Mouse (Mus musculus) T-helper 2 cell (primary cell): ENCODE results near the gene Slc37a1.

Source experiments
- in situ Hi-C: fragments of 300-600 bp; cut with MboI, MseI; formaldehyde crosslinking; loops from one replicate; pipeline ENCODE4 v1.15.1; 2025; ENCODE audit warnings: high pct_unique_total_duplicates

The Slc37a1 gene

DNA sequence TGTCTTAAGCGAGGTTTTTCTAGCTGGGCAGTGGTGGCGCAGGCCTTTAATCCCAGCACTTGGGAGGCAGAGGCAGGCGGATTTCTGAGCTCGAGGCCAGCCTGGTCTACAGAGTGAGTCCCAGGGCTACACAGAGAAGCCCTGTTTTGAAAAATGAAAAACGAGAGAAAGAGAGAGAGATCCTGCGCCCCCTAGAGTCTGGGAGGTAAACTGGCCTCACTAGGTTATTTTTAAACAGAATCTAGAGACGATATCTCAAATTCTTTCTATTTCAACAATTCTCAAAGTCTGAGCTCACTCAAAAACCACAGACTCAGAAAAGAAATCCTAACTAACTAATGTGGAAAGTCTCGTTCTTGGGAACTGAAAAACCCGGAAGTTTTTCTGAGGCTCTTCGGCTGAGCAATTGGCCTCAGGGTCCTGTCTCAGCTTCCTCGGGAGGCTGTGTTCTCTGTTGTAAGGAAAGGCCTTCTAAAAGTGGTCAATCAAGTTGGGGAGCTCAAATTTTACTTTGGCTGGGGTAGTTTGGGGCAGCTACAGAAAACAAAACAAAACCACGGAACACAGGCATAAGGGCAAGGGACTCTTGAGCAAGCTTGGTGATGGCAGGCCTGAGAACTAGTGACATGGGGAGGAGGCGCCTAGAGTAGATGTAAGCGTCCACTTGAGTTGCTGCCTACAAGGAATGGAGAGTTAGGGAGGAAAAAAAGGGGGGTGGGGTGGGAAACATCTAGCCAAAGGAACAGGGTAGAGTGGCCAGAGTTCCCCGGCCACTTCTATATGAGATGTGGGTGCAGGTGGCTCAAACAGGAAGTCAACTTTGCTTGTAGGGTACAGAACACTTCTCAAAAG is 8.0 kb downstream of the Slc37a1 start:
- in situ Hi-C loops: no loop called here

DNA sequence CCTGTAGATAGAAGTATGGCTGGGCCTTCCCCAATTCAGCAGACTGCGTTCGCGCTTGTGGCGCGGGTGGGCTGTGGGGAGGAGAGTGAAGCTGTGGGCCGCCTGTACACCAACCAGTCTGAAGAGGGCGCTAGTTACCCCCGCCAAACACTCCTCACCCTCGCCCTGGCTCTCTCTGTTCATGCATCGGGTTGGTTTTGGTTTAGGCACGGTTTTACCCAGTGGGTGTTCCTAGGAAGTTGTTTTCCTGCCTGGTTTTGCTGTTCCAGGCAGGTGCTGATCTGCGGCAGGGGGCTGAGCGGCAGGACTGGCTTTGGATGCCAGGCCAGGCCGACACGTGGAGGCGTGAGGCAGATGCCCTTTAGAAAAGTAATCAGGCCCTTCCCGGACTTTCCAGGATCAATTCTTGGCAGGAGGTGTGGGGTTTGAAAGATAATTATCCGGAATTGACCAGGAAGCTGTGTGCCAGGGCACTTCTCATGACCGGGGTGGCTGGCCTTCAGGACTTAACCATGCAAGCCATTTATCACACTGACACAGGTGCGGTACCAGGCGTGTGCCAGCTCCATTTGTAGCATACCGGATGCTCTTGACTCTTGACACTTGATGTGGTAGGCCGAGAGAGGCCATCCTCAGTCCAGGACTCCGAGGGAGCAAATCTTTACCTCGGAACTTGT is 8.8 kb downstream of the Slc37a1 start:
- in situ Hi-C loops: no loop called here

DNA sequence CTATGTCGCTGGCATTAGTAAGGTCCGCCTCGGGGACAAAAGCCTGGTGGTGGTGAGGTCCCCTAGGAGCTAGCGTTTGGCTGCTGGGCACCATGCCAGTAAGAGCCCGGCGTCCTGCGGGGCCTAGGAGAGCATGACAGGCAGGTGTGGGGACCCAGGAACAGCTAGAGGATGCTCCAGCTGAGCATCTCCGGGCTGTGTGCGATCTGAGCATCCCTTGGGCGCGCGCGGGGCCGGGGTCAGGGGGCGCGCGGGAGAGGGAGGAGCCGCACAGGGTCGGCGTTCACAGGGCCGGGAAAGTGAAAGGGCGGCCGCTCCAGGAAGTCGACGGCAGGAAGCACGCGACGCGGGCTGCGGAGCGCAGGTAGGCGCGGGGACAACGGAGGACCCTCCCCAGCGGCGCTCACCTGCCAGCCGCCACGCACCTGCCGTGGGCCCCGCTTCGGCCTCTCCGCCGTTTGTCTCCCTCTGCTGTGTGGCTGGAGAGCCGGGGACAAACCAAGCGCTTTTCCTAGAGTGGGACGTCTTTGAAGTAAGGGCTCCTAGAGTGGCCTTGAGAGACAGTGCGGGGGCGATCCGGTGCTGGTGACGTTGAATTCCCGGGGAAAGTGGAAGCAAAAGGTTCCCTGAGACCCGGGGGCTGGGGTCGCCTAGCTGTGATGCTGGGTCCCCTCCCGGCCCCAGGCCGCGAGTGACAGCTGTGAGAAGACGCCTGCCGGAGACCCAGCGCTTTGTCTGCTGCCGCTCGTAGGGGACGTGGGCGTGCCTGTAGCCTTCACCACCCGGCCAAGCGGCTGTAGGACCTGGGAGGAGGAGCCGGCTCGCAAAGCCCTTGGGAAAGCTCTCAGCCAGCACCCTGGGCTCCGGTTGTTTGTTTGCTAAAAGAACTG is 9.5 kb downstream of the Slc37a1 start:
- in situ Hi-C loops: no loop called here

GRCm38 (mm10) chr17:31297521-31297939 is 10.9 kb downstream of the Slc37a1 start:
- in situ Hi-C loops: no loop called here

DNA sequence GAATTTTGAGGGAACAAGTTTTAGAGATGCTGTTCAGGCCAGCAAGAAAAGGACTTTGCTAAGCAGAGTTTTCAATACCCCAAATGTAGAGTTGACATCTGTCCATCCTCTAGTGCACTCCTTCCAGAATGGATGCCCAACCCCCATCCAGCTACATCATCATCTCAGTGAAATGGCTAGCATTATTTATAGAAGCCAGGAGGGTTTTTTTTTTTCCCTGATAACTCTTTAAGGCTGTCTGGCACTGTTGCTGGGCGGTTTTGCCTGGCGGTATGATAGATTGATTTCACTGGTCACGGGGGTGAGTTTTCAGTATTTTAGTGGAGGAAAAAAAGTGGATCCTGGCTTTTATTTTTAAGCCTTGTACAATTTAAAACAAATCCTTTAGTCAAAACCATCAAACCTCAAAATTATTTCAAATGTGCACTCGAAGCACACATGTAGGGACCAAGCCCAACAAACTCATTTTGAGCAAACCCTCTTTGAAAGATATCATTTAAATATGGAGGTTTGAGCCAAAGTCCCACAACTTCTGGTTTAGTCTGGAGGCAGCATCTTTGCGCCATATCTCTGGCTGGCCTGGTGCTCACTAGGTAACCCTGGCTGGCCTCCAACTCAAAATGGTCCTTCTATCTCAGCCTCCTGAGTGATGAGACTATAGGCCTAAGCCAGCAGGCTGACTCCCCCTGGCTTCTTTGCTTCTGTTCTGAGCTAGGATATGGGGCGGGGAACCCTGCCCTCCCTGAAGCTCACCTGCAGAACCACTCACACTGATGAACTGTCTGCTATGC is 12.0 kb downstream of the Slc37a1 start:
- in situ Hi-C loops: no loop called here

DNA sequence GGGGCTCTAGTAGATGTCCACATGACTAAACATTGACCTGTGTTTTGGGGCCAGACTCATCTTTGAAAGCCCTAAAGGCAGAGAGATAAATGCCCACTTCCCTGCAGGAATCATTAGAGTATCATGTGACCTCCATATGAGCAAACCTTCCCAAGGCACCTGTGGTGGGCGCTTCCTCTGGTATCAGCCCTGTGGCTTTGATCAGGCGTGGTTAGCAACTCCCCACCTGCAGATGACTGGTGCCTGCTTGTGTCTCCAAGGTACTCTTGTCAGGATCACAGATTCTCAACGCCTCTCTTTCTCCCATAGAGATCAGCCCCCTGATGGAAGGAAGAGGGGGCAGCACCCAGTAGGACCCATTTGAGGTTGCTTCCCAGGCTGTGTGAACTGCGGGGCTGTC is 13.4 kb downstream of the Slc37a1 start:
- in situ Hi-C loops: no loop called here

- in situ Hi-C loops: no loop called here
Measured at GRCm38 (mm10) chr17:31300736-31301135, 14.1 kb downstream of the Slc37a1 start.

DNA sequence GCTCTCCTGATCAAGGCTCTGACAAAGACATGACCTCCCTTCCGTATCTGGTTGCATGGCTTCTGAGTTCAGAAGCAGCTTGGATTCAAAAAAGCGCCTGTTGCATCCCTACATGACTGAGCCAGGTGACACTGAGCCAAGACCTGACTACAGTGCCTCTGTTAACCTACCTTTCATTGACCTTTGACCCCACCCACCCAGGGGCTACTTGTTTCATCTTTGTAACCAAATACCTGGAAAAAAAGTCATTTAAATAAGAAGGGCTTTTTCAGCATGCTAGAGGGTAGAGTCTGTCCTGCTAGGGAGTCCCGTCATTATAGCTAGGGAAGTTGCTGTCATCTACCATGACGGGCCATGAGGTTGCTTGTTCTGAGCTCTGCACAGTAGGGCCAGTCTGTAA is 16.8 kb downstream of the Slc37a1 start:
- in situ Hi-C loops: no loop called here

DNA sequence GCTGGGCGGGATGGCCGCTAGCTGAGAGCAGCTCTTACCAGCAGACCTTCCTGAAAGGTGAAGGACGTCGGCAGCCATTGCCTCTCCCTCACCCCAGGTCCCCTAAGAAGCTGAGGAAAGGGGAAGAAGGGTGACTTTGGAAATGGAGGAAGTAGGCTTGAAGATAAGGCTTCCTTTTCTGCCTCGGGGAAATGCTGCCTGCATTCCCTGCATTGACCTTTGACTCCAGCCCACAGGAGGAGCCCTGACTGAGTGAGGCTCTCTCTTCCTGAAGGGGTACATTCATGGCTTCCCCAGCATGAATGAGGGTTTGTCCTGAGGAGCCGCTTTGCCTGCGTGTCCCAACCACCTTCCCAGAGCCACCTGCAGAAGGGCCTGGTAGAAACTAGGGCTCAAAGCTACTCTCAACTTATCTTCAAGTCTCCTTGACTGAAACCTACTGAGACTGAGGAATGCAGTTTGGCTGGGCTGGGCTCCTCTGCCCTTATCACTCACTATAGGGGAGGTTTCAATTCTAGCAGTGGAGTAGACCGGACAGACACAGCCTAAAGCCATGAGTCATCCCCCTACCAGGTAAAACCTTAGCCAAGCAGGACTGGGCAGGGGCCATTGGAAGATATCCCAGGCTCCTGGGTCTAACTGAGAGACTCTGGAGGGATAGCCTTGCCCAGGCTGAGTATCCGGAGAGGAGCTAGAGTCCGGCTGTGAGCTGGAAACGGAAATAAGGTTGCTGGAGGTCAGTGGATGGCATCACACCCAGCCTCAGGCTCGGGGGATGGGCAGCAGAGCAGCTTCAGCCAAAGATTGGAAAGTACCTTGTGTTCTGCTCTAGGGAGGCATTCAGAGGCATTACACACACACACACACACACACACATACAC is 18.5 kb downstream of the Slc37a1 start:
- in situ Hi-C loops: no loop called here

DNA sequence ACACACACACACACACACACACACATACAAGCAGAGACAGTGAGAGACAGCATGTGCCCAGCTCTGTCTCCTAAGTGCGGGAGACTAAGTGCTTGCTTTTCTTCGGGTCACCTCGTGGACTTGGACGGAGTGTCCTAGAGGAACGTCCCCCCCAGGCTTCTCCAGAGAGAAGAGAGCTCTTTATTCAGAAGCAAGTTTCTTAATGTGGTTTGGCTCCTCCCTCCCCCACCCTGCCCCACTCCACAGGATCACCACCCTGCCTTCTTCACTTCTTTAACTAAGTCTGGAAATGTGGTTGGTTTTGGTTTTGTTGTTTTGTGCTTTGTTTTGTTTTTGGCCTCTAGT is 19.2 kb downstream of the Slc37a1 start:
- in situ Hi-C loops: no loop called here

DNA sequence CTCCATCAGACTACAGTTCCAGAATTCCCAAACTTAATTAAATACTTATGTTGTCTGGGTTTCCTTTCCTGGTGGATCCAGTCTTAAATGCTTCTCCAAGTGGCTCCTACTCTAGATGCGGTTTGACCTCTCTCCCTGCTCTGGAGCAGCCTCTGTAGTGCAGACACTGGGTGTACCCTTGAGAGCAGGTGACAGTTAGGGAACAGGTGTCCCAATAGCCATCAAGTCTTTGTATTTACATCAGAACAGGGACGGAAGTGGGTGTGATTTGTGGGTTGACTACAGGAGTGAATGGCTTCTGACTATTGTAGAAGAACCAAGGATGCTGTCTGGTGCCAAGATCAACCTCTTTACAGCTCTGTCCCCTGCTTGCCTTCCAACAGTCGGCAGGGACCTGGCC is 21.2 kb downstream of the Slc37a1 start:
- in situ Hi-C loops: no loop called here

DNA sequence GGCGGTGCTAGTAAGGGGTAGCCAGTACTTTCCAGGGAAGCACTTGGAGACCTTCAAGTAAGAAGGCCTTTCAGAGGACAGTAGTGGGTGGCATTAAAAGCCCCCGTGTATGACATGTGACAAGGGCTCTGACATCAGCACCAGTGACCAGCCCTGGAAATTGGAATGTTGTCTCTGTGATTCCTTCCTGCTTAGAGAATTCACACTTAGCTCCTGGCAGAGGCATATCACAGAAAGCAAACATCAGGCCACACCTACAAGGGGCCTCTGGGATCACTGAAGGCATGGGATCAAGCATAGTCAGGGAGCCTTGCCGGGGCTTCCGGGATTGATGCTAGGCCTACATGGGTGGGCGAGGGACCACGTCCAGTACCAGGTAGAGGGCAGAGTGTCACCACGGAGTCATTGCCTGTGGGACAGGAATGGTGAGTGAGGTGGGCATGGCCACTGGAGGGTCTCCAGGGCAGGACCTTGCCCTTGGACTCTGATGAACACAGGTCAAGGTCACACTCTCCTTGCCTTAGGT is 21.8 kb downstream of the Slc37a1 start:
- in situ Hi-C loops: no loop called here

DNA sequence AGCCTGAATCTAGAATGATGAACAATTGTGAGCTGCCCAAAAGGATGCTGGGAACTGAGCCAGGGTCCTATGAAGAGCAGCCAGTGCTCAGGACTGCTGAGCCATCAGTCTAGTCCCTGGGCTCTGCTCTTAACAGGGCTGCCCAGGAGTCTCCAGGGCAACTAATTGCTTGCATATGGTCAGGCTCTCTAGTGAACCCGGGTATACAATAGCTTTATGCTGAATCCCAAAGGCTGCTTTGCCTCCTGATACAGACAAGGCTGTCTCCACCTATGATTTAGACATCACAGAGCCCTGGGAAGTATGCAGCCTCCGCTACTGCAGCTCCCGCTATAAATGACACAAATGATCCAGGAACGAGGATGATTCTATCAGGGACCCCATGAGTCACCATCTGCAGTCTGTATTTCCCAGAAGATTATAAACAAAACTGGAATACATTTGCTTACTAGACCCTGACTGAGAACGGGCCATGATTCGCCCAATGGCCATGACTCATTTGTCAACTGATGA is 22.7 kb downstream of the Slc37a1 start:
- in situ Hi-C loops: no loop called here

DNA sequence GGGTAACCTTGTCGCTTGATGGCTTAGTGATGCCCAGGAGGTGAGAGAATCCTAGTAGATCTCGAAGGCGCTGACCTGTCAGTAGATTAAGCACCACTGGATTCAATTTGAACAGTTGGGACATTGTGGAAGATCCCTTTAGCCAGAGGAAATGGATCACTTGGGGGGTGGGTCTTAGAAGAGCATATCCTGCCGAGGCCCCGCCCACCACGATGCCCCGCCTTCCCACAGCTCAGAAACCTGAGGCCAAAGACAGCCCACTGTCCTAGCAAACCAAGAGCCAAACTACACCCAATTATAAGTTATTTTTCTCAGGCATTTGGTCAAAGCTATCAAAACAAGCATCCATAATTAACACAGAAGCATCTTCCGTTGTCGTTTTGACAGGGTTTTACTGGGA is 24.5 kb downstream of the Slc37a1 start:
- in situ Hi-C loops: no loop called here

DNA sequence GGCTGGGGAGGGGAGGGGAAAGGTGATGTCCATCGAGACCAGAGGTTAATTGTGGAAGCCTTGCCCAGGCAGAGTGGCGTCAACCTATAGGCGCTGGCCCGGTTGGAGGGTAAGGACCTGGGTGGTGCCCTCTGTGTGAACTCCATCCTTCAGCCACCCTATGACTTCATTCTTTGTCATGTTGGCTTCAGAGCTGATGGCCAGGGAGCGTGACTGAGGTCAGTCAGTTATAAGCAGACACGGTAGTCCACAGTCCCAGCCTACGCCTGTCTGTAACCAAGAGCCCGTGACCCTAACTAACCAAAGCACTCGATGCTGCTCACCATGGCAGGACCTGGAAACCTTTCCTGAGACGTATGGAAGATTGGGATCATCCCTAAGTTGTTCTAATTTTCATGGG is 26.1 kb downstream of the Slc37a1 start:
- in situ Hi-C loops: no loop called here

DNA sequence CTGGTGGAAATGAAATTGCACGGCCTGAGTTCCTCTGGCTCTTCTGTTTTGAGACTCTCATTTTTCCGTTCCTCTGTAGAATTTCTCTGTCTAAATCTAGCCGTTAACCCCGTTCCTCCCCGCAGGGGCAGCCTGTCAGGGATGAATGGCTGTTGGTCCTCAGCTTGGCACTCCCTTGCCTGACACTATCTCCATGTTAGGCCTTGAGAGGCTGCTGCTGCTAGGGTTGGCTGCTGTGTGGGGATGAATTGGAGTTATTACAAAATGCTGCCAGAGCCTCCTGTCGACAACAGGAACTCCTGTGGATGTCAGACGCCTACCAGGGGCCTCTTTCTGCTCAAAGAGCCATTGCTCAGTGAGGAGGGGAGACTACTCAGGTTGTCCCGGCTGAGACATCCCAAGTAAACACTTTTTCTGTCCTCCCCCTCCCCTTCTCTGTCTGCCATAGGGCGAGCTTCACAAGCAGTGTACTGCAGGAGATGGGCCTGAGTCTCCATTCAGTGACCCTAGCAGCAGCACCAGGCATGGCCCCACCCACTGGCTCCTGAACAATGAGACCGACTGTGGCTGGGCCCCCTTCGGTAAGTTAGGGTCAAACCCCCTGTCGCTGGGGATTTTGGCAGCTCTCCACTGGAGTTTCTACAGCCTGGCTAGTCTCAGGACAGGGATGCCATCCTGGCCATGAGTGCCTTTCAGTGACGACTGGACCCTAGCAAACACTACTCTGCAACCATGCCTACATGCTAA is 28.6 kb downstream of the Slc37a1 start:
- in situ Hi-C loops: no loop called here

- in situ Hi-C loops: no loop called here
Measured at GRCm38 (mm10) chr17:31315993-31316392, 29.4 kb downstream of the Slc37a1 start.

- in situ Hi-C loops: no loop called here
Measured at GRCm38 (mm10) chr17:31316998-31317397, 30.4 kb downstream of the Slc37a1 start.
